Mouse (Mus musculus) granulocyte monocyte progenitor cell, adult 5-6 weeks (primary cell): ENCODE data around the gene Cela2a. TPM values are rescaled to one million over a fixed set of nuclear protein-coding genes. Genes with fewer than 3 reads are reported as not detected.

Experiments used
- ATAC-seq: replicated peaks from 2 replicates; pipeline ENCODE4 v1.8.0; 2016; ENCODE audit warnings: mild to moderate bottlenecking, moderate TSS enrichment, inconsistent platforms; ENCODE audit not compliant: poor library complexity, severe bottlenecking
- total RNA-seq, 2 experiments: library from RNA; stranded (forward) in 1 of 2; stranded (reverse) in 1 of 2; fragments of 200-712, 200-1000 nt in 1 of 2; fragments of >200 nt in 1 of 2; fragmentation: Nextera tagmentation in 1 of 2; gene quantifications; 2 replicates each; pipeline ENCODE4 v1.2.3; 2014 to 2017

Cela2a gene
- total RNA-seq, 2 experiments from 2014 or later, result not detected

- ATAC-seq, result no peak
Observed at GRCm38 (mm10) chr4:141810975-141811374, 15.0 kb downstream of the Cela2a start.

DNA sequence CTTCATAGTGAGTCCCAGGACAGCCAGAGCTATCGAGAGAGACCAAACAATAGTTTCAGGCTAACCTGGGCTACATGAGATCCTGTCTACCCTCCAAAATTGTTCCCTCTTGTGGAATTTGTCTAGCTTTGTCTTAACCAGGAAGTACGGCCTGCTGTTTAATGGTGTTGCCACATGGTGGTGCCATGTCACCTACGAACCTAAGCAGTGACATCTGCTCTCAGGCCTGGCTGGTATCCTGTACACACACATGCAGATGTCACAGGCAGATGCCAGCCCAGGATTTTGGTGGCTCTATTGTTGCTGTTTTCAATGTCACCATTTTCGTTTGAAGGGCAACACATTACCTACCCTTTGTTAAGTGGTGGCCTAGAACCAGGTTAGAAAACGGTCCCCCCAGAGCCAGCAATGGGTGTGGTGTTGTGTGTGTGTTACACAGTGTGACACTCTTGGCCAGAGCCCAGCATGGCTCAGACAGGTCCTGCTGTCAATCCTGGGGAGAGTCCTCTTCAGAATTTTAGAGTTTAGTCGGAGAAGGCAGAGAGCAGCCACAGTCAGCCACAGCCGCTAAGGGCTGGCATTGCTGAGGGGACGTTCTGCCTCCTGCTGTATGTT lies 16.0 kb downstream of the Cela2a start:
- peak; percentile 85 for ATAC-seq

DNA sequence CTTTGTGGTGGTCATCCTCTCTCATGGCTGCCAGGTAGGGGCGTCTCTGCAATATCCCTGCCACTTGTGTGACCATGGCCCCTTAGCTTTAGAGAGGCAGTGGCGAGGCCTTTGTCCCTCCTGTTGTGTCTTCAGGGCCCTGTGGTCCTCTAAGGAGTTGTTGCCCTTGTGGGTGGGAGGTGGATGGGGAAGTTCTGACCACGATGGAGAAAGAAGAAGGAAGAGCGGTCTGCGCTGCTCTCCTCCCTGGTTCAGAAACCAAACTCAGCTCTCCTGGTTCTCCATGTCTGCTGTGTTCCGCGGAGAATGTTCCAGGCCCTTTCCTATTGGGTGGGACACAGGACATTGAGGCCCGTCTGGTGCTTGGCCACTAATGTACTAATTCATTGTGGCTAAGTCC lies 20.1 kb downstream of the Cela2a start:
- ATAC-seq, result no peak; the same call in 1 of the 2 replicates

DNA sequence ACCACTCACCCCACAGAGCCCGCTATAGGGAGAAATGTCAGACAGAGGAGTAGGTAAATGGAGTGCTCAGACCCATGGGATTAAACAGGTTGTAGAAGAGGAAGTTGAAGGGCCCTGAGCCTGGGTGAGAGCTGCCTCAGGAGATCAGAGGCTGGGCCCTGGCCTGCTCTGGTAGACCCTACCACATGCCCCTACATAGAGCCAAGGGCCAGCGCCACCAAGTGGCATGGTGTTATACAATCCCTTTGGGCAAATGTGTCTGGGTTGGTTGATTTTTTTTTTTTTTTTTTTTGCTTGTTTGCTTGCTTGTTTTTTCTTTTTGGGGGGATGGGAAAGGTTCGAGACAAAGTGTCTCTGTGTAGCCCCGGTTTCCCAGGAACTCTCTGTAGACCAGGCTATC lies 21.9 kb downstream of the Cela2a start:
- 0 out of 2 replicates have a peak, but pooled peaks have one; percentile 22 for ATAC-seq

GRCm38 (mm10) chr4:141797545-141797944 lies 28.4 kb downstream of the Cela2a start:
- no peak for ATAC-seq

DNA sequence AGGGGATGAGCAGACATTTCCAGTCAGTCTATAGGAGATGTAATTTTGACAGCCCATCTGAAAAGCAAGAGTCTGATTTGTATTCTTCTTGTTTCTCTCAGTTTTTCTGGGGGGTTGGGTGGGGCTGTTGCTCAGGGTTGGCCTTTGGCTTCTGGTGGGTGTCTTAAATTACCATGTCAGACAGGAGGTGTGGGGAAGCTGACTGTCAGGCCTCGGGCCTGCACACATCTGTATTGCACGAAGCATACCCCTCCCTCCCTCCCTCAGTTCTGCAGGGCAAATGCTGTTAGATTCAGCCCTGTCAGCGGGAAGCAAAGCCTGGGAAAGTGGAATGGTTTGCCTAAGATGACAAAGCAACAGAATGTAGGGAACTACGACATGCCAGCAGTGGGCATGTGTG lies 29.0 kb downstream of the Cela2a start:
- ATAC-seq, result no peak

DNA sequence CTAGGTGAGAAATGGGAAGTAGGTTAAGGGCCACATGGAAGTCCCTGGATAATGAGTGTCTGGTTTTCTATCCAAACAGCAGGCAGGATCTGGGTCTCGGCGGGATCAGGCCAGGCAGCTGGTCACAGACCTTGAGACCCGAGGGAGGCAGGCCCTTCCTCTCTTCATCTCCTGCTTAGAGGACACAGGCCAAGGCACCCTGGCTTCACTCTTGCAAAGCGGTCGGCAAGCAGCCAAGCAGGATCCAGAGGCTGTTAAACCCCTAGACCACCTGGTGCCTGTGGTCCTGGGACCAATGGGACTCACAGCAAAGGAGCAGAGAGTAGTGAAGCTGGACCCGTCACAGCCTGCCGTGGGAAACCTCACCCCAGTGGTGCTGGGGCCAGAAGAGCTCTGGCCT lies 29.6 kb downstream of the Cela2a start:
- ATAC-seq, result no peak

- no peak for ATAC-seq
Observed at GRCm38 (mm10) chr4:141794152-141794535, 31.8 kb downstream of the Cela2a start.

DNA sequence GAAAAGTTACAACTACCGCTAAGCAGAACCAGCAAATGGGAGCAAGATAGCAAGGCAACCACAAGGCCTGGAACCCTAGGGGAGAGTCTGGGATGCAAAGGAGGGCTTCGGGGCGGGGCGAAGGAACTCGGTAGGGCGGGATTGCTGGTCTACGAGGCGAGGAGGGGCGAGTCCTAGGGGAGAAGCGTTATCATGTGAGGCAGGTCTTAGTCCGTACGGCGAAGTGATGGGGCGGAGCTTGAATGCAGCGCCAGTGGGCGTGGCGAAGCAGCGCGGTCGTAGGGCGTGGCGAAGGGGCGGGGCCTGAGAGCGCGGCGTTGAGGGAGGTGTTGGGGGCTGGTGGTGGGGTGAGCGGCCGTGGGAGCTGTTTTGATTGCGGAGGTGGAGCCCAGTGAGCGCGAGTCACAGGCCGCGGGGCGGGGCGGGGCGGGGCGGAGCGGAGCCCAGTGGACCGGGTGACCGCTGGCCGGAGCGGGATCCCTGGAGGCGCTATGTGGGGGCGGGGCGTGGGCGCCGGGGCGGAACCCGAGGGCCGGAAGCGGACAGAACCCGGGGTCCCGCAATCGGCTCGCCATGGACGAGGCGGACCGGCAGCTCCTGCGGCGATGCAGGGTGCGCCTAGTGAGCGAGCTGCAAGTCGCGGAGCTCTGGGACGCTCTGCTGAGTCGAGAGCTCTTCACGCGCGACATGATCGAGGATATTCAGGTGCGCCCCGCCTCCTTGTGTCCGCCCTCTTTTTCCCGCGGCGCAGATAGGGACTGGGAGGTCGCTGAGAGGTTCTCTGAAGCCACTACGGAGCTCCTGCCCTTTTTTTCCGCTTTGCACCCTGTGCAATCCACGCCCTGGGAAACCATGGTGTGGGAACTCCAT lies 32.4 kb downstream of the Cela2a start, which contains the start of gene Casp9:
Gene Casp9 (plus strand): TSS at position 331 of the 870 bp plus-strand sequence.
- ATAC-seq, result peak; percentile 66

GRCm38 (mm10) chr4:141792554-141793281 lies 33.2 kb downstream of the Cela2a start:
- peak; percentile 2 for ATAC-seq

- ATAC-seq, result no peak
Observed at GRCm38 (mm10) chr4:141791951-141792350, 34.0 kb downstream of the Cela2a start.

DNA sequence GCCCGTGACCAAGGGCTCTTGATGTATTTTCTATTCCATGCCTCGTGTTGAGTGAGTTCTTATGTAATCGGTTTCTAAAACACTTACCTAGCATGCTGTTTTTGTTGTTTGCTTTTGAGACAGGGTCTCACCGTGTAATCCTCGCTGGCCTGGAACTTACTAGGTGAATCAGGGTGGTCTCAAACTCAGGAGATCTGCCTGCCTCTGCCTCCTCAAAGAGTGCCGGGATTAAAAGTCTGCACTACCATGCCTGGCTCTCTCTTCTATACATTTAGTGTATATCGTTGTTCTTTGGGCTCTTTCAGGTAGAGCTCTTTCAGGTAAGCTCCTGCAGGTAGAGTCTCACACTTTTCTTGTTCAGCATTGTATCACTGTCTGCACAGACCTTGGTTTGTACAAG lies 34.5 kb downstream of the Cela2a start:
- no peak for ATAC-seq

DNA sequence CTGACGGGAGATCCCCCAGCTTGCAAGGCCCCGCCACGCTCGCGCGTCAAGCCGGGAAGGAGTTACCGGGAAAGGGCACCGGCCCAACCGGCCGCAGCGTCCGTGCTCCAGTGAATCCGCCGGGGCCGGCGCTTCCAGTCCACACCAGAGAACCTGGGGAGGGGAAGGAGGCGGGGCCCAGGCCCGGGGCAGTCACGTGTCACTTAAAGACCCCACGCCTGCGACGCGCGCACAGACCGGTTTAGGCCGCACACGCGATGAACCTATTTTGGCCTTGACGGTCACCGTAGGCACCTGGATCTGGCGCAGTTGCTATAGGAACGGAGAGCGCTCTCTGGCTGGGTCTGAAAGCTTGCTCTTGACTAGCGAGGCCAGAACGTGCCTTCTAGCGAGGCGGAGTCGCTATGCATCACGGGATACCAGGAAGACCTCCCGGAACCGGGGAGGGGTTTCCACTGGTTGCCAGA lies 35.4 kb downstream of the Cela2a start, which contains the start of gene Dnajc16:
Gene Dnajc16 (minus strand): TSS at position 408 of the 467 bp plus-strand sequence.
- peak; percentile 70 for ATAC-seq

GRCm38 (mm10) chr4:141789564-141790218 lies 36.3 kb downstream of the Cela2a start:
- ATAC-seq, result no peak

DNA sequence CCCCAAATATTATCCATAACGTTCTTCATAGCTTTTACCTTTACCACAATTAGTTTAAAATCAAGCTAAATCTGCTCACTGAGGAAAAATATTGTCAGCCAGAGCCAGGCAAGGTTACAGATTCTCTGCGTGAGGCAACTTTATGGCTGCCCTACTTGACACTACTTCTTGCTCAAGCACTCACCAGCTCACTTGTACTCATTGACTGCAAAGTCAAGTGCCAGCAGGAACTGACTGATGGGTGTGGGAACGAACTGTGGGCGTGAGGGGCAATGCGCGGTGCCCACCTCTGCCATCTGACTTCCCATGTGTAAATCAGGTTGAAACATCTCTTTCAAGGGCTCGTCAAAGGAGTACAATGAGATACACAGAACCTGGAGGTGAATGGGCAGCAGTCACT lies 38.5 kb downstream of the Cela2a start:
- ATAC-seq, result no peak

DNA sequence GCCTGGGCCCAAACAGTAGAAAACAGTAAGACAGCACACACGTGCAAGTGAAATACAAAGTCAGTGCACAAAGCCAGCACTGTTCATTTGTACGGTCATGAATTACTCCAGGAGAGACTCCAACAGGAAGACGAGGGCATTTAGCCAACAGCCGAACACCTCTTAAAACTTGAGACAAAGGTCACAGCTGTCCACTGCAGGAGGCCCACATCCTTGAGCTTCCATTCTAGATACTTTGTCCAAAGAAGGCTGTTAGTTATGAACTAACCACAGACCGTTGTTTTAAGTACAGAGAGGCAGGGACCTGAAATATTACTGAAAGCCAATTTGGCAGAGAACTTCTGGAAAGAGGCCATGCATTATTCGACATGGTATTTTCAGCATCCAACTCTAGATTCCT lies 38.9 kb downstream of the Cela2a start:
- ATAC-seq, result no peak

- no peak for ATAC-seq
Observed at GRCm38 (mm10) chr4:141786141-141786540, 39.8 kb downstream of the Cela2a start.

DNA sequence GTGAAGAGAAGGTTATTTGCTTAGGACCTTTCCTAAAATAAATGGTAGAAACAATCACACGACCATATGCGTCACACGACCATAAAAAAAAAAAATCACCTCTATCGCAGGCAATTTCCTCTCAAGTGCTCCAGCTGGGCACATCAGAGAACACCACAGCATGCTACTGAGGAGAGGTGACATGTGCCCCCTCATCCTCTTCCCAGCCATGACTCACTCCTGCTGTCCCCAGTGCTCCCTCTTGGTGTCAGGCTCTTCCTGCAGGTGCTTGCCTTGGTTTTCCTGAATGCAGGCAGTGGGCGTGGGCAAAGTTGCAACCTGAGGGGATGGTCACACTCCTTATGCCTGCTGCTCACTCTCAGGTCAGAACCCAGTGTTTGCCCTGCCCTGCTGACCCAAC lies 41.1 kb downstream of the Cela2a start:
- ATAC-seq, result no peak

GRCm38 (mm10) chr4:141781201-141781985 lies 44.6 kb downstream of the Cela2a start:
- no peak for ATAC-seq
